Mouse (Mus musculus): ENCODE measurements around the gene Daw1. TPM values are rescaled to one million over a fixed set of nuclear protein-coding genes. Genes with fewer than 3 reads are reported as not detected.

The Daw1 gene
- polyA plus RNA-seq (2014; fragmentation: Nextera tagmentation; extraction: Ambion mirVana), result 0.20 TPM in 1 of 2 replicates, not detected in the other

- under 1% methylated on average over 16 of the region's 16 CpGs for WGBS
- DNase-seq (peak; percentile 94), ATAC-seq (ENCODE audit: insufficient read depth) (peak; percentile 98)
- H3K27me3 ChIP-seq (ENCODE audit: insufficient read depth, low read length), result no peaks in the 10 kb centered on the region
- peak within 1 kb of the TSS; percentile 52 for H3K4me3 ChIP-seq (ENCODE audit: low read depth, low read length)
- H3K4me2 ChIP-seq, result peak within 1 kb of the TSS; percentile 68
- H3K36me3 ChIP-seq (ENCODE audit: insufficient read depth), result no peaks in the 10 kb centered on the region
- H3K9me3 ChIP-seq (ENCODE audit: low read depth, low read length), result no peaks in the 10 kb centered on the region
- H3K9ac ChIP-seq, result peak within 1 kb of the TSS; percentile 52
- no peaks in the 10 kb centered on the region for H3K4me1 ChIP-seq (ENCODE audit: insufficient read depth)
- no peak within 1 kb of the TSS for H3K27ac ChIP-seq (ENCODE audit: low read depth)
- TF ChIP-seq CTCF (IDR thresholded peaks at IDR 0.05; ENCODE audit: low read depth), result no peak
Measured at GRCm38 (mm10) chr1:83159603-83160002, at the start of gene Daw1. Gene Daw1 (plus strand): TSS chr1:83159752.

GRCm38 (mm10) chr1:83110992-83111391 lies 48.6 kb upstream of the Daw1 start:
- ATAC-seq (ENCODE audit: insufficient read depth), result no peak
- Histone ChIP-seq H3K27ac (ENCODE audit: low read depth) (no peak overlapping the region), H3K27me3 (ENCODE audit: insufficient read depth, low read length) (no peaks in the 10 kb centered on the region), H3K4me2 (no peak overlapping the region), H3K9me3 (ENCODE audit: low read depth, low read length) (no peaks in the 10 kb centered on the region), H3K9ac (no peak overlapping the region), H3K36me3 (ENCODE audit: insufficient read depth) (no peaks in the 10 kb centered on the region), H3K4me1 (ENCODE audit: insufficient read depth) (no peaks in the 10 kb centered on the region), H3K4me3 (ENCODE audit: low read depth, low read length) (no peak overlapping the region)
- DNase-seq, result no peak
- no peak for TF ChIP-seq CTCF (IDR thresholded peaks at IDR 0.05; ENCODE audit: low read depth)

- TF ChIP-seq CTCF (IDR thresholded peaks at IDR 0.05; ENCODE audit: low read depth), result no peak
- Histone ChIP-seq H3K4me2 (no peak overlapping the region), H3K9ac (no peak overlapping the region), H3K27ac (ENCODE audit: low read depth) (no peak overlapping the region), H3K4me3 (ENCODE audit: low read depth, low read length) (no peak overlapping the region), H3K36me3 (ENCODE audit: insufficient read depth) (no peaks in the 10 kb centered on the region), H3K27me3 (ENCODE audit: insufficient read depth, low read length) (no peaks in the 10 kb centered on the region), H3K9me3 (ENCODE audit: low read depth, low read length) (no peaks in the 10 kb centered on the region), H3K4me1 (ENCODE audit: insufficient read depth) (no peaks in the 10 kb centered on the region)
- no peak for ATAC-seq (ENCODE audit: insufficient read depth)
- WGBS, result 67% methylated on average over 5 of the region's 5 CpGs
- DNase-seq, result peak; percentile 17
Measured at GRCm38 (mm10) chr1:83111726-83112125, 47.8 kb upstream of the Daw1 start.

GRCm38 (mm10) chr1:83116447-83117137 lies 43.0 kb upstream of the Daw1 start, which contains the start of gene Ccl20:
Gene Ccl20 (plus strand): TSS chr1:83116766.
- TF ChIP-seq CTCF (IDR thresholded peaks at IDR 0.05; ENCODE audit: low read depth), result no peak
- 21% methylated on average over 8 of the region's 8 CpGs for WGBS
- ATAC-seq (ENCODE audit: insufficient read depth) (no peak), DNase-seq (peak; percentile 15)
- Histone ChIP-seq H3K4me3 (ENCODE audit: low read depth, low read length) (no peak within 1 kb of the TSS), H3K36me3 (ENCODE audit: insufficient read depth) (no peaks in the 10 kb centered on the region), H3K27me3 (ENCODE audit: insufficient read depth, low read length) (no peaks in the 10 kb centered on the region), H3K9ac (no peak within 1 kb of the TSS), H3K4me2 (no peak within 1 kb of the TSS), H3K4me1 (ENCODE audit: insufficient read depth) (no peaks in the 10 kb centered on the region), H3K9me3 (ENCODE audit: low read depth, low read length) (no peaks in the 10 kb centered on the region), H3K27ac (ENCODE audit: low read depth) (no peak within 1 kb of the TSS)

GRCm38 (mm10) chr1:83117217-83117616 lies 42.3 kb upstream of the Daw1 start:
- Histone ChIP-seq H3K4me2 (no peak overlapping the region), H3K4me3 (ENCODE audit: low read depth, low read length) (no peak overlapping the region), H3K9me3 (ENCODE audit: low read depth, low read length) (no peaks in the 10 kb centered on the region), H3K9ac (no peak overlapping the region), H3K27me3 (ENCODE audit: insufficient read depth, low read length) (no peaks in the 10 kb centered on the region), H3K4me1 (ENCODE audit: insufficient read depth) (no peaks in the 10 kb centered on the region), H3K27ac (ENCODE audit: low read depth) (no peak overlapping the region), H3K36me3 (ENCODE audit: insufficient read depth) (no peaks in the 10 kb centered on the region)
- ATAC-seq (ENCODE audit: insufficient read depth), result no peak
- no peak for DNase-seq
- no peak for TF ChIP-seq CTCF (IDR thresholded peaks at IDR 0.05; ENCODE audit: low read depth)
- 89% methylated on average over 3 of the region's 3 CpGs for WGBS

- H3K27ac ChIP-seq (ENCODE audit: low read depth), result no peak overlapping the region
- ATAC-seq (ENCODE audit: insufficient read depth) (no peak), DNase-seq (no peak)
- no peaks in the 10 kb centered on the region for H3K9me3 ChIP-seq (ENCODE audit: low read depth, low read length)
- no peak for TF ChIP-seq CTCF (IDR thresholded peaks at IDR 0.05; ENCODE audit: low read depth)
- H3K4me1 ChIP-seq (ENCODE audit: insufficient read depth), result no peaks in the 10 kb centered on the region
- WGBS, result 89% methylated on average over 7 of the region's 7 CpGs
- H3K4me3 ChIP-seq (ENCODE audit: low read depth, low read length), result no peak overlapping the region
- H3K27me3 ChIP-seq (ENCODE audit: insufficient read depth, low read length), result no peaks in the 10 kb centered on the region
- H3K9ac ChIP-seq, result no peak overlapping the region
- no peak overlapping the region for H3K4me2 ChIP-seq
- H3K36me3 ChIP-seq (ENCODE audit: insufficient read depth), result no peaks in the 10 kb centered on the region
Measured at GRCm38 (mm10) chr1:83117661-83118060, 41.9 kb upstream of the Daw1 start.

GRCm38 (mm10) chr1:83119903-83120302 lies 39.6 kb upstream of the Daw1 start:
- H3K4me3 ChIP-seq (ENCODE audit: low read depth, low read length), result no peak overlapping the region
- no peak overlapping the region for H3K9ac ChIP-seq
- ATAC-seq (ENCODE audit: insufficient read depth) (no peak), DNase-seq (no peak)
- no peak overlapping the region for H3K27ac ChIP-seq (ENCODE audit: low read depth)
- TF ChIP-seq CTCF (IDR thresholded peaks at IDR 0.05; ENCODE audit: low read depth), result no peak
- H3K4me2 ChIP-seq, result no peak overlapping the region
- H3K36me3 ChIP-seq (ENCODE audit: insufficient read depth), result no peaks in the 10 kb centered on the region
- H3K27me3 ChIP-seq (ENCODE audit: insufficient read depth, low read length), result no peaks in the 10 kb centered on the region
- no peaks in the 10 kb centered on the region for H3K9me3 ChIP-seq (ENCODE audit: low read depth, low read length)
- no peaks in the 10 kb centered on the region for H3K4me1 ChIP-seq (ENCODE audit: insufficient read depth)
